ENCODE assay signal across 11 mouse cellular contexts in the genomic region with DNA sequence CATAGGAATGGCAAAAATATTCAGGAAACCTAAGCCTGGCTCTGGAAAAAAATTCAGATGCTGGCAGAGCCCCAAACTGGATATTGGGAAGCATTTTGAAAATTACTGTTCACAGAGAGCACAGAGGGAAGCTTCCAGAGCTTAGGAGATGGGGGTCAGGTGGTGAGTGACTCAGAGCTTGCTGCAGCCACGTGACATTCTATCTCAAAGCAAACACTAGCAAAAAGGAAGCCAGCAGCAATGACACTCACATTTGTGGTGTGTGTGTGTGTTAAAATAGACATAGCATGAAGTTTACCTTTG. TPM values are rescaled to one million over a fixed set of nuclear protein-coding genes. Genes with fewer than 3 reads are reported as not detected.
DNase-seq lines count a peak whose midpoint lies in the region; ATAC-seq and TF ChIP-seq lines count a peak whose summit lies in the region.
"Had no signal": no experiment of that assay in that cellular context is flagged by ENCODE, and none has a peak within 500 bp of the region (broad histone marks: within the 10 kb centered on the region; RNA-seq: fewer than 3 reads in every experiment).

No protein-coding gene starts in this region.

- H3K36me3 ChIP-seq in heart, embryonic 10.5 days = no peaks in the 10 kb centered on the region
- no peaks in the 10 kb centered on the region for H3K36me3 ChIP-seq in midbrain, embryonic 14.5 days (ENCODE audit: control insufficient read depth, insufficient read depth, low read length)
- no peaks in the 10 kb centered on the region for H3K36me3 ChIP-seq in midbrain, embryonic 11.5 days (ENCODE audit: control insufficient read depth, insufficient read depth, low read length)
- no peaks in the 10 kb centered on the region for H3K36me3 ChIP-seq in hindbrain, postnatal 0 days (ENCODE audit: insufficient read depth, low read length)
- H3K36me3 ChIP-seq in stomach, postnatal 0 days (ENCODE audit: control insufficient read depth, insufficient read depth, low read length) = no peaks in the 10 kb centered on the region
- H3K36me3 ChIP-seq: limb, embryonic 13.5 days had no signal

- no peak overlapping the region; the same call in 1 of the 2 replicates for H3K9ac ChIP-seq in midbrain, embryonic 14.5 days (replicated peaks; ENCODE audit: low read length)
- no peak overlapping the region for H3K9ac ChIP-seq in midbrain, embryonic 11.5 days (ENCODE audit: low read length)
- H3K9ac ChIP-seq in hindbrain, postnatal 0 days (replicated peaks; ENCODE audit: low read length) = no peak overlapping the region
- H3K9ac ChIP-seq in stomach, postnatal 0 days (ENCODE audit: low read length) = no peak overlapping the region
- H3K9ac ChIP-seq: limb, embryonic 13.5 days had no signal

- intact Hi-C loops in heart, postnatal 25 days (cut with DNase I) = no loop called here

- no peak overlapping the region for H3K4me2 ChIP-seq in midbrain, embryonic 14.5 days (ENCODE audit: low read length)
- H3K4me2 ChIP-seq in midbrain, embryonic 11.5 days = no peak overlapping the region
- H3K4me2 ChIP-seq in hindbrain, postnatal 0 days (ENCODE audit: low read depth, low read length) = no peak overlapping the region
- H3K4me2 ChIP-seq in stomach, postnatal 0 days (replicated peaks; ENCODE audit: low read depth) = no peak overlapping the region
- H3K4me2 ChIP-seq: limb, embryonic 13.5 days had no signal

- H3K9me3 ChIP-seq in heart, embryonic 10.5 days = no peaks in the 10 kb centered on the region
- H3K9me3 ChIP-seq in midbrain, embryonic 14.5 days (ENCODE audit: control insufficient read depth, low read length) = no peaks in the 10 kb centered on the region
- no peaks in the 10 kb centered on the region for H3K9me3 ChIP-seq in midbrain, embryonic 11.5 days (ENCODE audit: control insufficient read depth, low read length)
- H3K9me3 ChIP-seq in hindbrain, postnatal 0 days (ENCODE audit: low read length) = no peaks in the 10 kb centered on the region
- no peaks in the 10 kb centered on the region for H3K9me3 ChIP-seq in stomach, postnatal 0 days (ENCODE audit: control insufficient read depth, low read length)
- H3K9me3 ChIP-seq: limb, embryonic 13.5 days had no signal

- TF ChIP-seq CTCF in hindbrain, postnatal 0 days (IDR thresholded peaks at IDR 0.05; ENCODE audit: low read depth) = no peak
- no peak for TF ChIP-seq CTCF in stomach, postnatal 0 days (IDR thresholded peaks at IDR 0.05; ENCODE audit: low read depth)

- WGBS in heart, embryonic 10.5 days = 19% methylated on average over 1 of the region's 1 CpGs
- 57% methylated on average over 1 of the region's 1 CpGs for WGBS in midbrain, embryonic 14.5 days
- 52% methylated on average over 1 of the region's 1 CpGs for WGBS in midbrain, embryonic 11.5 days
- 30% methylated on average over 1 of the region's 1 CpGs for WGBS in hindbrain, postnatal 0 days
- WGBS in stomach, postnatal 0 days = 0% methylated on average over 1 of the region's 1 CpGs

- H3K27me3 ChIP-seq in heart, embryonic 10.5 days (ENCODE audit: insufficient read depth, poor library complexity, severe bottlenecking) = no peaks in the 10 kb centered on the region
- H3K27me3 ChIP-seq in midbrain, embryonic 14.5 days (ENCODE audit: control insufficient read depth, insufficient read depth, low read length) = no peaks in the 10 kb centered on the region
- no peaks in the 10 kb centered on the region for H3K27me3 ChIP-seq in midbrain, embryonic 11.5 days (ENCODE audit: control insufficient read depth, insufficient read depth, low read length)
- H3K27me3 ChIP-seq in hindbrain, postnatal 0 days (ENCODE audit: insufficient read depth, low read length) = no peaks in the 10 kb centered on the region
- no peaks in the 10 kb centered on the region for H3K27me3 ChIP-seq in stomach, postnatal 0 days (ENCODE audit: control insufficient read depth, insufficient read depth, low read length)
- H3K27me3 ChIP-seq: limb, embryonic 13.5 days had no signal

- no peak overlapping the region for H3K4me3 ChIP-seq in heart, embryonic 10.5 days
- H3K4me3 ChIP-seq in midbrain, embryonic 14.5 days (replicated peaks; ENCODE audit: low read depth, low read length) = no peak overlapping the region
- no peak overlapping the region for H3K4me3 ChIP-seq in midbrain, embryonic 11.5 days (ENCODE audit: low read depth, low read length)
- no peak overlapping the region for H3K4me3 ChIP-seq in hindbrain, postnatal 0 days (ENCODE audit: low read length)
- no peak overlapping the region for H3K4me3 ChIP-seq in stomach, postnatal 0 days (ENCODE audit: low read depth, low read length)
- H3K4me3 ChIP-seq: limb, embryonic 13.5 days had no signal

- peaks cover 14% of the 10 kb centered on the region for H3K4me1 ChIP-seq in heart, embryonic 10.5 days
- H3K4me1 ChIP-seq in midbrain, embryonic 14.5 days (ENCODE audit: control insufficient read depth, insufficient read depth, low read length) = 0 out of 2 replicates have a peak, but pooled peaks cover 3% of the 10 kb centered on the region
- H3K4me1 ChIP-seq in midbrain, embryonic 11.5 days (ENCODE audit: control insufficient read depth, insufficient read depth, low read length) = no peaks in the 10 kb centered on the region
- H3K4me1 ChIP-seq in hindbrain, postnatal 0 days (ENCODE audit: insufficient read depth, low read length) = no peaks in the 10 kb centered on the region
- H3K4me1 ChIP-seq in stomach, postnatal 0 days (replicated peaks; ENCODE audit: control insufficient read depth, insufficient read depth) = no peaks in the 10 kb centered on the region; the same call in 1 of the 2 replicates

- 0 out of 2 replicates have a peak overlapping the region, but pooled peaks have one; percentile 16 for H3K27ac ChIP-seq in heart, embryonic 10.5 days
- H3K27ac ChIP-seq in midbrain, embryonic 14.5 days (replicated peaks; ENCODE audit: low read depth, low read length) = peak overlapping the region; percentile 73
- no peak overlapping the region for H3K27ac ChIP-seq in midbrain, embryonic 11.5 days (ENCODE audit: low read depth, low read length)
- H3K27ac ChIP-seq in hindbrain, postnatal 0 days = peak overlapping the region; percentile 65; the same call in 1 of the 2 replicates
- H3K27ac ChIP-seq in stomach, postnatal 0 days (replicated peaks) = no peak overlapping the region
- H3K27ac ChIP-seq: limb, embryonic 13.5 days had no signal

- no peak for DNase-seq in heart, embryonic 10.5 days (ENCODE audit: low spot score)
- no peak for DNase-seq in heart, postnatal 25 days (ENCODE audit: low spot score)
- peak; percentile 12 for DNase-seq in midbrain, embryonic 14.5 days
- DNase-seq in midbrain, embryonic 11.5 days (ENCODE audit: low spot score, missing footprints) = no peak
- DNase-seq in hindbrain, postnatal 0 days (ENCODE audit: low spot score) = no peak
- DNase-seq in stomach, postnatal 0 days (ENCODE audit: low spot score) = peak; percentile 25
- DNase-seq in kidney, postnatal 36 days = no peak
- DNase-seq in gastrocnemius, adult 8-10 months (ENCODE audit: low spot score in 2 of 2) = no peak
- DNase-seq: cerebellum, adult 9-11 months had no signal

- no peak for ATAC-seq in midbrain, embryonic 14.5 days (ENCODE audit: low FRiP score, low TSS enrichment)
- ATAC-seq in midbrain, embryonic 11.5 days (ENCODE audit: low FRiP score) = no peak
- ATAC-seq in hindbrain, postnatal 0 days = no peak; the same call in 1 of the 2 replicates
- ATAC-seq in stomach, postnatal 0 days (ENCODE audit: low FRiP score, low TSS enrichment) = no peak
- ATAC-seq: inflammation-experienced regulatory T-cells, adult 6 months had no signal

- no peak for TF ChIP-seq EP300 in stomach, postnatal 0 days (optimal IDR thresholded peaks at IDR 0.05)

RNA-seq across cellular contexts. Expression of gene Mkln1, which starts 58.6 kb away (rescaled TPM):
- 210 and 228 TPM in 2 replicates for polyA plus RNA-seq in heart, embryonic 10.5 days (2016; fragmentation: Nextera tagmentation; extraction: Ambion mirVana)
- 100 to 1,000 TPM; 164 to 171 TPM for total RNA-seq in heart, postnatal 25 days (2021)
- 126 and 154 TPM in 2 replicates for polyA plus RNA-seq in midbrain, embryonic 14.5 days (2014; fragmentation: Nextera tagmentation; extraction: Ambion mirVana)
- 217 and 249 TPM in 2 replicates for polyA plus RNA-seq in midbrain, embryonic 11.5 days (2014; fragmentation: Nextera tagmentation; extraction: Ambion mirVana)
- 48.7 and 53.4 TPM in 2 replicates for total RNA-seq in hindbrain, postnatal 0 days (2014; rRNA removed)
- polyA plus RNA-seq in hindbrain, postnatal 0 days (2015; fragmentation: Nextera tagmentation; extraction: Ambion mirVana) = 88.3 and 89.6 TPM in 2 replicates
- 108 and 116 TPM in 2 replicates for polyA plus RNA-seq in stomach, postnatal 0 days (2015; fragmentation: Nextera tagmentation; extraction: Ambion mirVana)
- total RNA-seq in gastrocnemius, adult 8-10 months (2022) = 100 to 1,000 TPM; 145 to 178 (median 153) TPM

Comparison
In these comparisons a context has a peak if more than half of its experiments do, and no peak if none do; other contexts are left out.
1. DNase-seq: peak in midbrain, embryonic 14.5 days (single experiment) and stomach, postnatal 0 days (single experiment); none in heart, embryonic 10.5 days (single experiment), heart, postnatal 25 days (single experiment), midbrain, embryonic 11.5 days (single experiment), hindbrain, postnatal 0 days (single experiment), kidney, postnatal 36 days (0 of 2) and gastrocnemius, adult 8-10 months (0 of 2).
2. H3K27ac ChIP-seq: peak in heart, embryonic 10.5 days (single experiment), midbrain, embryonic 14.5 days (single experiment) and hindbrain, postnatal 0 days (single experiment); none in midbrain, embryonic 11.5 days (single experiment) and stomach, postnatal 0 days (single experiment).